18 mouse cellular contexts compared by ENCODE assay signal in the genomic region with DNA sequence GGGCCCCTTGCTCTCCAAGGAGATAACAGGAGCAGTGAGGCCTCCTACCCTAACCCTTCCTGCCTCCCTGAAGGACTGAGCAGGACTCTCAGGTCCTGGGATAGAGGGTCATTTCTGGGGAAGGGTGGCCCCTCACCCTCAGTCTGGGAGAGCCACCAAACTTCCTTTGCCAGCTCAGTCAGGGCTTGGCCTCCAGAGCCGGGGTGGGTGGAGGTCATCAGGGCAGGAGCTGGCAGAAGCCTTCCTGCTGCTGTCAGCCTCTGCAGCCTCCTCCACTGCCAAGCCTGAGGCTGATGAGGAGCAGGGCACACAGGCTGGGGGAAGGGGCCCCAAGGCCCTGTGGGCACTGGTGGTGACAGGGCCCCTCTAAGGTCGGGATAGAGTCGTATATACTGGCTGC. TPM values are rescaled to one million over a fixed set of nuclear protein-coding genes. Genes with fewer than 3 reads are reported as not detected.
DNase-seq lines count a peak whose midpoint lies in the region; ATAC-seq and TF ChIP-seq lines count a peak whose summit lies in the region.
"Had no signal": no experiment of that assay in that cellular context is flagged by ENCODE, and none has a peak within 500 bp of the region (broad histone marks: within the 10 kb centered on the region; RNA-seq: fewer than 3 reads in every experiment).

No protein-coding gene starts in this region.

- no peak for TF ChIP-seq EP300 in heart, adult 2 months (IDR thresholded peaks at IDR 0.05; ENCODE audit: insufficient read depth, low read depth, low read length)

- H3K36me3 ChIP-seq in heart, embryonic 14.5 days (ENCODE audit: control insufficient read depth, insufficient read depth, low read length): peaks cover 20% of the 10 kb centered on the region
- no peaks in the 10 kb centered on the region for H3K36me3 ChIP-seq in heart, adult 2 months (ENCODE audit: control insufficient read depth, insufficient read depth, low read length)
- peaks cover 7% of the 10 kb centered on the region; the same call in 1 of the 2 replicates for H3K36me3 ChIP-seq in midbrain, embryonic 11.5 days (ENCODE audit: control insufficient read depth, insufficient read depth, low read length)
- H3K36me3 ChIP-seq in midbrain, postnatal 0 days (ENCODE audit: insufficient read depth, low read length): peaks cover 13% of the 10 kb centered on the region
- peaks cover 4% of the 10 kb centered on the region; the same call in 1 of the 2 replicates for H3K36me3 ChIP-seq in limb, embryonic 11.5 days (ENCODE audit: control insufficient read depth, insufficient read depth, low read length)
- H3K36me3 ChIP-seq: midbrain, embryonic 15.5 days had no signal

- H3K4me3 ChIP-seq in heart, embryonic 14.5 days (ENCODE audit: control insufficient read depth in 1 of 2, insufficient read depth in 1 of 2, low read depth in 1 of 2, low read length in 2 of 2): no peak overlapping the region
- no peak overlapping the region for H3K4me3 ChIP-seq in heart, adult 2 months
- H3K4me3 ChIP-seq in midbrain, embryonic 11.5 days (ENCODE audit: low read depth, low read length): no peak overlapping the region
- H3K4me3 ChIP-seq in midbrain, postnatal 0 days (ENCODE audit: low read depth, low read length): no peak overlapping the region
- H3K4me3 ChIP-seq in limb, embryonic 11.5 days (ENCODE audit: low read depth, low read length): no peak overlapping the region
- H3K4me3 ChIP-seq: embryonic facial prominence, embryonic 12.5 days; hindbrain, embryonic 15.5 days; kidney, embryonic 15.5 days; liver, embryonic 13.5 days; midbrain, embryonic 15.5 days had no signal

- peaks cover 6 to 10% of the 10 kb centered on the region in 2 experiments; a peak in 3 of 4 replicates for H3K4me1 ChIP-seq in heart, embryonic 14.5 days (ENCODE audit: control insufficient read depth in 2 of 2, insufficient read depth in 2 of 2, low read length in 2 of 2)
- no peaks in the 10 kb centered on the region; the same call in 1 of the 2 replicates for H3K4me1 ChIP-seq in heart, adult 2 months (ENCODE audit: control insufficient read depth, insufficient read depth, low read length)
- peaks cover 16% of the 10 kb centered on the region for H3K4me1 ChIP-seq in midbrain, embryonic 11.5 days (ENCODE audit: control insufficient read depth, insufficient read depth, low read length)
- H3K4me1 ChIP-seq in midbrain, postnatal 0 days (ENCODE audit: insufficient read depth, low read length): peaks cover 5% of the 10 kb centered on the region; the same call in 1 of the 2 replicates
- H3K4me1 ChIP-seq in limb, embryonic 11.5 days (ENCODE audit: control insufficient read depth, insufficient read depth, low read length): no peaks in the 10 kb centered on the region

- H3K27ac ChIP-seq in heart, embryonic 14.5 days (replicated peaks in 1 of 2; ENCODE audit: control insufficient read depth in 1 of 2, insufficient read depth in 1 of 2, low read depth in 2 of 2, low read length in 2 of 2): no peak overlapping the region
- H3K27ac ChIP-seq in heart, adult 2 months: no peak overlapping the region
- no peak overlapping the region for H3K27ac ChIP-seq in midbrain, embryonic 11.5 days (ENCODE audit: low read depth, low read length)
- H3K27ac ChIP-seq in midbrain, postnatal 0 days (ENCODE audit: low read depth, low read length): no peak overlapping the region
- no peak overlapping the region for H3K27ac ChIP-seq in limb, embryonic 11.5 days (replicated peaks; ENCODE audit: low read depth, low read length)
- H3K27ac ChIP-seq: embryonic facial prominence, embryonic 12.5 days; hindbrain, embryonic 15.5 days; kidney, embryonic 15.5 days; liver, embryonic 13.5 days; midbrain, embryonic 15.5 days had no signal

- 14% methylated on average over 3 of the region's 3 CpGs for WGBS in heart, embryonic 14.5 days
- 16% methylated on average over 3 of the region's 3 CpGs for WGBS in heart, adult 2 months
- WGBS in midbrain, embryonic 11.5 days: 43% methylated on average over 3 of the region's 3 CpGs
- WGBS in midbrain, postnatal 0 days: 41% methylated on average over 3 of the region's 3 CpGs
- WGBS in limb, embryonic 11.5 days: 38% methylated on average over 3 of the region's 3 CpGs

- intact Hi-C loops in heart, adult 2 months (cut with DNase I): no loop called here

- no peaks in the 10 kb centered on the region for H3K9me3 ChIP-seq in heart, embryonic 14.5 days (ENCODE audit: control insufficient read depth, low read length)
- H3K9me3 ChIP-seq in midbrain, embryonic 11.5 days (ENCODE audit: control insufficient read depth, low read length): no peaks in the 10 kb centered on the region
- H3K9me3 ChIP-seq in midbrain, postnatal 0 days (ENCODE audit: low read length): no peaks in the 10 kb centered on the region
- H3K9me3 ChIP-seq in limb, embryonic 11.5 days (ENCODE audit: control insufficient read depth, low read length): no peaks in the 10 kb centered on the region
- H3K9me3 ChIP-seq: embryonic facial prominence, embryonic 12.5 days; hindbrain, embryonic 15.5 days; kidney, embryonic 15.5 days; liver, embryonic 13.5 days; midbrain, embryonic 15.5 days had no signal

- TF ChIP-seq POLR2A in heart, adult 2 months (IDR thresholded peaks at IDR 0.05; ENCODE audit: insufficient read depth, low read depth, low read length): no peak

- no peaks in the 10 kb centered on the region for H3K79me2 ChIP-seq in heart, adult 2 months (replicated peaks; ENCODE audit: control insufficient read depth, insufficient read depth, low read length)

- H3K9ac ChIP-seq in heart, embryonic 14.5 days (ENCODE audit: low read length): 0 out of 2 replicates have a peak overlapping the region, but pooled peaks have one; percentile 2
- no peak overlapping the region for H3K9ac ChIP-seq in heart, adult 2 months (ENCODE audit: low read depth, low read length)
- H3K9ac ChIP-seq in midbrain, embryonic 11.5 days (ENCODE audit: low read length): peak overlapping the region; percentile 6; the same call in 1 of the 2 replicates
- no peak overlapping the region for H3K9ac ChIP-seq in midbrain, postnatal 0 days (replicated peaks; ENCODE audit: low read length, poor library complexity, severe bottlenecking)
- no peak overlapping the region for H3K9ac ChIP-seq in limb, embryonic 11.5 days (ENCODE audit: low read length)
- H3K9ac ChIP-seq: embryonic facial prominence, embryonic 12.5 days; hindbrain, embryonic 15.5 days; kidney, embryonic 15.5 days; liver, embryonic 13.5 days; midbrain, embryonic 15.5 days had no signal

- no peak overlapping the region for H3K4me2 ChIP-seq in heart, embryonic 14.5 days (ENCODE audit: low read length)
- no peak overlapping the region for H3K4me2 ChIP-seq in midbrain, embryonic 11.5 days
- no peak overlapping the region for H3K4me2 ChIP-seq in midbrain, postnatal 0 days (ENCODE audit: low read depth, low read length, poor library complexity, severe bottlenecking)
- H3K4me2 ChIP-seq in limb, embryonic 11.5 days (ENCODE audit: low read depth, severe bottlenecking): peak overlapping the region; percentile 1; the same call in 1 of the 2 replicates
- H3K4me2 ChIP-seq: embryonic facial prominence, embryonic 12.5 days; hindbrain, embryonic 15.5 days; kidney, embryonic 15.5 days; liver, embryonic 13.5 days; midbrain, embryonic 15.5 days had no signal

- TF ChIP-seq CTCF in heart, adult 2 months (IDR thresholded peaks at IDR 0.05): no peak
- TF ChIP-seq CTCF in midbrain, postnatal 0 days (IDR thresholded peaks at IDR 0.05): no peak

- peaks cover 31% of the 10 kb centered on the region for H3K27me3 ChIP-seq in heart, embryonic 14.5 days (ENCODE audit: control insufficient read depth, insufficient read depth, low read length)
- H3K27me3 ChIP-seq in heart, adult 2 months (ENCODE audit: control insufficient read depth, insufficient read depth, low read length): no peaks in the 10 kb centered on the region
- no peaks in the 10 kb centered on the region; the same call in 1 of the 2 replicates for H3K27me3 ChIP-seq in midbrain, embryonic 11.5 days (ENCODE audit: control insufficient read depth, insufficient read depth, low read length)
- no peaks in the 10 kb centered on the region for H3K27me3 ChIP-seq in midbrain, postnatal 0 days (ENCODE audit: insufficient read depth, low read length)
- H3K27me3 ChIP-seq in limb, embryonic 11.5 days (ENCODE audit: control insufficient read depth, insufficient read depth, low read length): no peaks in the 10 kb centered on the region
- H3K27me3 ChIP-seq: hindbrain, embryonic 15.5 days; midbrain, embryonic 15.5 days had no signal

- ATAC-seq in heart, embryonic 14.5 days (ENCODE audit: insufficient number of reproducible peaks, insufficient read depth, low FRiP score, low read depth): no peak
- no peak for ATAC-seq in midbrain, embryonic 11.5 days (ENCODE audit: low FRiP score)
- no peak for ATAC-seq in midbrain, postnatal 0 days (ENCODE audit: low FRiP score)
- no peak for ATAC-seq in limb, embryonic 11.5 days (ENCODE audit: insufficient number of reproducible peaks, low FRiP score, low TSS enrichment, low read depth)
- ATAC-seq: midbrain, embryonic 15.5 days had no signal

- DNase-seq in adrenal gland, postnatal 14 days: peak; percentile 67
- DNase-seq in adrenal gland, adult 8-10 months: no peak
- DNase-seq in heart, adult 2 months: no peak
- DNase-seq in midbrain, embryonic 11.5 days (ENCODE audit: low spot score, missing footprints): no peak
- no peak for DNase-seq in midbrain, postnatal 0 days (ENCODE audit: low spot score)
- DNase-seq in limb, embryonic 11.5 days (ENCODE audit: low spot score): no peak
- DNase-seq in cerebellum, adult 9-10 months: no peak
- DNase-seq: cerebellum, postnatal 36 days; gastrocnemius, postnatal 14 days; layer of hippocampus, adult 9-11 months; liver, embryonic 13.5 days; thymus, postnatal 4 days had no signal

RNA-seq across cellular contexts. Expression of a gene that starts 9.5 kb away (rescaled TPM):
- 2.3 and 3.3 TPM in 2 replicates for total RNA-seq in adrenal gland, postnatal 14 days (2021)
- 1 to 10 TPM; 1.4 to 2.6 (median 2.4) TPM for total RNA-seq in adrenal gland, adult 8-10 months (2022)
- polyA plus RNA-seq in heart, embryonic 14.5 days (2014; fragmentation: Nextera tagmentation; extraction: Ambion mirVana): 0.63 and 0.80 TPM in 2 replicates
- total RNA-seq in heart, adult 2 months (2021): 1 to 10 TPM; 1.1 to 1.3 TPM
- 4.5 and 4.9 TPM in 2 replicates for polyA plus RNA-seq in heart, adult 2 months (2012; rRNA removed)
- polyA plus RNA-seq in midbrain, embryonic 11.5 days (2014; fragmentation: Nextera tagmentation; extraction: Ambion mirVana): 0.64 and 0.95 TPM in 2 replicates
- total RNA-seq in midbrain, postnatal 0 days (2014; rRNA removed): 19.2 and 21.1 TPM in 2 replicates
- 6.8 and 8.9 TPM in 2 replicates for polyA plus RNA-seq in midbrain, postnatal 0 days (2015; fragmentation: Nextera tagmentation; extraction: Ambion mirVana)
- polyA plus RNA-seq in limb, embryonic 11.5 days (2014; fragmentation: Nextera tagmentation; extraction: Ambion mirVana): 3.5 and 3.9 TPM in 2 replicates
- total RNA-seq: neutrophil, adult 5-6 weeks had no signal

RNA-seq across cellular contexts. Expression of a gene that starts 14.5 kb away (rescaled TPM):
- total RNA-seq in adrenal gland, postnatal 14 days (2021): 4.4 and 4.7 TPM in 2 replicates
- total RNA-seq in adrenal gland, adult 8-10 months (2022): 10 to 100 TPM in 2 of 4 experiments, 1 to 10 TPM in 2; 7.0 to 14.8 (median 10.2) TPM
- polyA plus RNA-seq in heart, embryonic 14.5 days (2014; fragmentation: Nextera tagmentation; extraction: Ambion mirVana): 5.6 and 8.4 TPM in 2 replicates
- total RNA-seq in heart, adult 2 months (2021): 1 to 10 TPM; 1.8 to 2.6 TPM
- polyA plus RNA-seq in heart, adult 2 months (2012; rRNA removed): 2.8 and 3.8 TPM in 2 replicates
- polyA plus RNA-seq in midbrain, embryonic 11.5 days (2014; fragmentation: Nextera tagmentation; extraction: Ambion mirVana): 9.5 and 10.2 TPM in 2 replicates
- 9.5 and 11.7 TPM in 2 replicates for total RNA-seq in midbrain, postnatal 0 days (2014; rRNA removed)
- polyA plus RNA-seq in midbrain, postnatal 0 days (2015; fragmentation: Nextera tagmentation; extraction: Ambion mirVana): 15.9 and 21.6 TPM in 2 replicates
- 4.5 and 5.1 TPM in 2 replicates for polyA plus RNA-seq in limb, embryonic 11.5 days (2014; fragmentation: Nextera tagmentation; extraction: Ambion mirVana)

RNA-seq across cellular contexts. Expression of a gene that starts 14.8 kb away (rescaled TPM):
- 110 and 127 TPM in 2 replicates for total RNA-seq in adrenal gland, postnatal 14 days (2021)
- total RNA-seq in adrenal gland, adult 8-10 months (2022): 100 to 1,000 TPM; 120 to 161 (median 139) TPM
- polyA plus RNA-seq in heart, embryonic 14.5 days (2014; fragmentation: Nextera tagmentation; extraction: Ambion mirVana): 271 and 299 TPM in 2 replicates
- 100 to 1,000 TPM; 126 to 145 TPM for total RNA-seq in heart, adult 2 months (2021)
- 48.6 and 50.9 TPM in 2 replicates for polyA plus RNA-seq in heart, adult 2 months (2012; rRNA removed)
- 354 and 362 TPM in 2 replicates for polyA plus RNA-seq in midbrain, embryonic 11.5 days (2014; fragmentation: Nextera tagmentation; extraction: Ambion mirVana)
- 59.7 and 67.5 TPM in 2 replicates for total RNA-seq in midbrain, postnatal 0 days (2014; rRNA removed)
- 341 and 344 TPM in 2 replicates for polyA plus RNA-seq in midbrain, postnatal 0 days (2015; fragmentation: Nextera tagmentation; extraction: Ambion mirVana)
- polyA plus RNA-seq in limb, embryonic 11.5 days (2014; fragmentation: Nextera tagmentation; extraction: Ambion mirVana): 354 and 385 TPM in 2 replicates

RNA-seq across cellular contexts. Expression of a gene that starts 46.9 kb away (rescaled TPM):
- total RNA-seq in adrenal gland, postnatal 14 days (2021): 34.3 and 41.0 TPM in 2 replicates
- total RNA-seq in adrenal gland, adult 8-10 months (2022): 10 to 100 TPM; 40.6 to 88.2 (median 55.8) TPM
- polyA plus RNA-seq in heart, embryonic 14.5 days (2014; fragmentation: Nextera tagmentation; extraction: Ambion mirVana): 18.9 and 20.2 TPM in 2 replicates
- 10 to 100 TPM; 43.0 to 45.7 TPM for total RNA-seq in heart, adult 2 months (2021)
- 39.3 and 58.7 TPM in 2 replicates for polyA plus RNA-seq in heart, adult 2 months (2012; rRNA removed)
- polyA plus RNA-seq in midbrain, embryonic 11.5 days (2014; fragmentation: Nextera tagmentation; extraction: Ambion mirVana): 5.2 and 5.4 TPM in 2 replicates
- total RNA-seq in midbrain, postnatal 0 days (2014; rRNA removed): 33.4 and 35.5 TPM in 2 replicates
- polyA plus RNA-seq in midbrain, postnatal 0 days (2015; fragmentation: Nextera tagmentation; extraction: Ambion mirVana): 8.9 and 10.3 TPM in 2 replicates
- polyA plus RNA-seq in limb, embryonic 11.5 days (2014; fragmentation: Nextera tagmentation; extraction: Ambion mirVana): 7.8 and 8.1 TPM in 2 replicates

Comparison
In these comparisons a context has a peak if more than half of its experiments do, and no peak if none do; other contexts are left out.
1. H3K9ac ChIP-seq: peak in heart, embryonic 14.5 days (single experiment) and midbrain, embryonic 11.5 days (single experiment); none in heart, adult 2 months (single experiment), midbrain, postnatal 0 days (single experiment) and limb, embryonic 11.5 days (single experiment).